Mouse (Mus musculus): ENCODE measurements around the gene Atxn7l1.

Gene Atxn7l1

DNA sequence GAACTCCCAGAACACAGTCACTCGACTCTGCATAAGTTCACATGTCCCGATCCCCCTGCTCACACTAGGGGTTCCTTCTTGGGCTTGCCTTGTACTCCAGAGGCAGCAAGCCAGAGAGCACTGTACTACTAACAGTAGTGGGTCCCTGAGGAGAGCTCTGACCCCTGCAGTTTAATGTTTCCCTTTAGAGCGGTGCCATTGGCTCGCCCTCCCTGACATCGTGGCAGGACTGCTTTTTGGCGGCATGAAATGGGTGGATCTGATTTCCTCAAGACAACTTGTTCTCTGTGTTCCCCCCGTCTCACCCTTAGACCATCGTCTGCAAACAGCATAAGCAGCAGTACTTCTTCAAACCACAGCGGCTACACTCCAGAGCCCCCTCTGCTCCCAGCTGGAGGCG lies 210.9 kb downstream of the Atxn7l1 start:
- in situ Hi-C loops (cut with MboI, MseI) = no loop called here

DNA sequence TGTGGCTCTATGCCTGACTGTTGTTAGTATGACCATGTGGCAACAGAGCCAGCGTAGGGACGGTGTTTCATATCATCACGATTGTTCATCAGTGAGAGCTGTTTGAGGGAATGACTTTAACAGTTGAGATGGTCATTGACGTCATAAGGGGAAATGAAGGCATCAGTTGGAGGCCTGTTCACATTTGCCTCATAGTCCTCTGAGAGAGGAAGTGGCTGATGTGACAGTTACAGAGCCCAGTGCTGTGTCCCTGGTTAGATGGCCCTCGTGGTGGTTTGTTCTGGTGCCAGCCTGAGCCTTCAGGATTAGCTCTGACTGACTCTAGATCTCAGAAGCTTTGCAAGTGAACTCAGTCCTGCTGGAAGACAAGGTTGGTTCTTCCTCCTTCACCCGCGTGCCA lies 211.7 kb downstream of the Atxn7l1 start:
- in situ Hi-C loops (cut with MboI, MseI) = no loop called here

DNA sequence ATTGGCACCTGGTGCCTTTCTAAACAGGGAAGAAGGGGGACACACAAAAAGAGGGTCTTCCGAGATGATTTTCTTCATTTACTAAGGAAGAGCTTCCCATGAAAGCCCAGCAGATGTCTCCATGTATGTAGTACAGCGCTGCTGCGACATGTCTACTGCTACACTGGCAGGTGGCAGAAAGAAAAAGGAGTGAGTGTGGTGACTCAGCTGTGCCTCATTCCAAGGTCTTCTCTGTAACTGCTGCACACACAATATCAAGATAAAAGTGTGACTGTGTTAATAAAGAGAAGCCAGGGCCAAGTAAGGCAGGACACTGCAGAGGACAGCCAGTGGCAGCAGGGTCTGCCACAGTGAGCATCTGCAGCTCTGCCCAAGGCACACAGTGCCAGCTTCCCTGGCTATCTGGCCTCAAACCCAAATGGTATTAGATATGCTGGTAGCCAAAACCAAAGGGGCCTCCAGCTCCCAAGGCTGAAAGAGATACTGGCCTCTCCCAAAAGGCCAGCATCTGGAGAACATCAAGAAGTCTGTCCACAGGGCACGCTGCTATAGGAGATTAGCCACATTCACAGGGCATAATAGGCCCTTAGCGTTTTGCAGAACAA lies 212.5 kb downstream of the Atxn7l1 start:
- in situ Hi-C loops (cut with MboI, MseI) = no loop called here

DNA sequence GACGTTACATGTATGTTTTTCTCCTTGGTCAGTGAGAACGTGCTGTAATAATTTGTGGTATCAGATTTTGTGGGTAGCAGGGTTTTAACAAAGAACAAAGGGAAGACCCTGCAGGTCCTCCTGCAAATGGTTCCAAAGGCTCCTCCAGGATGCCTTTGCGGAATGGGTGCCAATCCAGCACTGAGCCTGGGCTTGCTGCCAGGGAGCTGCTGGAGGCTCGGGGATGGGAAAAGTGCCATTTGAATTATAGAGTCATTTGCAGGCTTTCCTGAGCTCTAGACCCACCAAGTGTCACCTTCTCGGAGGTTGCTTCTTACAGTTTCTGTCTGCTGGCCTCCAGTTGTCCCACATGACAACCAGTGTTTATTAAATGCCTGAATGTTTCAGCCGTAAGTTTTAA lies 213.2 kb downstream of the Atxn7l1 start:
- in situ Hi-C loops (cut with MboI, MseI) = no loop called here

DNA sequence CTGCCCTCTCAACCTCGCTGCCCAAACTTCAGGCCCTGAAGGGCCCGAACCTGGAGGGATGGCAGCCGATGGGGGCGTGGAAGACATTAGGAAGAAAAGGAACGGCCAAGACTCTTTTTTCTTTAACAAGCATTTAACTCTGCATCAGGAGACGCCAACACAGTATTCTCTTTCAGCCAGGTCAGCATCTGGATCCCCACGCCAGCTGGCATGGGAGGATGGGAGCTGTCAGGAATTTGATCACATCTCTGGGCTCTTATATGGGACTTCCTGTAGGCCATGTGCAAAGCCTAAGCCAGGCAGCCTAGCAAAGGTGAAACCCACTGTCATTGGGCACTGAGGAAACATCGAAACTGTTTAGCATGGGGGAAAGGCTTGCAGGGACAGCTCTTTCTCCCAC lies 217.0 kb downstream of the Atxn7l1 start:
- in situ Hi-C loops (cut with MboI, MseI) = no loop called here

DNA sequence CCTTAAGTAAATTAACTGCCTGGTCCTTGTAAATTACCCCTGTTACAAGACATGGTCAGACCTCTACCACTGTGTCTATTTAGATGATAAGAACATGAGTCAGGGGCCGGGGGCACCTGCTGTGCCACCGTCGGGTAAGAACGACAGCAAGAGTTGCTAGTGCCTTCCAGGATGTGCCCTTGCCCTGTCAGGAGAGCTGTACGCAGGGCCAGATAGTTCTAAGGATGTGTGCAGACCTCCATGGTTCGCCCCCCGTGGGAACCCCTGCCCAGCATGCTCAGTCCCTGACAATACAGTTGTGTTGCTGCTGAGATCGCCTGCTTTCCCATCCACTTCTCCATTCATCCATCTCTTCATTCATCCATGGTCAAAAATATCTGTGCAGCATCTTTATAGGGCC lies 217.6 kb downstream of the Atxn7l1 start:
- in situ Hi-C loops (cut with MboI, MseI) = no loop called here

DNA sequence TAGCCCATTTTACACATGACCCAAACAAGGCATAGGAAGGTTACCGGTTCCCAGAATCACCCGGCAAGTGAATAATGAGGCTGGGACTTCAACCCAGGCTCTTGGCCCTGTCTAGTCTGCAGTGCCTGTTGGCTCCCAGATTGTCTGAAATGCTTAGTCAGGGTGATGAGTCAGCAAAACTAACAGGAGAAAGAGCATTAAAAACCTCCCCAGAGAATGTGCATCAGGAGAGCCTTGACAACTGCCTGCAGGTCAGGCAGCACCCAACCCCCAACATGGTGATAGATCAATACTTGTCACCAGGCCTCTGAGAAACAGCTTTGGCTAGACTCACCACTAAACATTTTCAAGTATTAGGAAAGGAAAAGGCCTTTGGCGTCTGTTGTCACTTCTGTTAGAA lies 222.1 kb downstream of the Atxn7l1 start:
- in situ Hi-C loops (cut with MboI, MseI) = no loop called here

DNA sequence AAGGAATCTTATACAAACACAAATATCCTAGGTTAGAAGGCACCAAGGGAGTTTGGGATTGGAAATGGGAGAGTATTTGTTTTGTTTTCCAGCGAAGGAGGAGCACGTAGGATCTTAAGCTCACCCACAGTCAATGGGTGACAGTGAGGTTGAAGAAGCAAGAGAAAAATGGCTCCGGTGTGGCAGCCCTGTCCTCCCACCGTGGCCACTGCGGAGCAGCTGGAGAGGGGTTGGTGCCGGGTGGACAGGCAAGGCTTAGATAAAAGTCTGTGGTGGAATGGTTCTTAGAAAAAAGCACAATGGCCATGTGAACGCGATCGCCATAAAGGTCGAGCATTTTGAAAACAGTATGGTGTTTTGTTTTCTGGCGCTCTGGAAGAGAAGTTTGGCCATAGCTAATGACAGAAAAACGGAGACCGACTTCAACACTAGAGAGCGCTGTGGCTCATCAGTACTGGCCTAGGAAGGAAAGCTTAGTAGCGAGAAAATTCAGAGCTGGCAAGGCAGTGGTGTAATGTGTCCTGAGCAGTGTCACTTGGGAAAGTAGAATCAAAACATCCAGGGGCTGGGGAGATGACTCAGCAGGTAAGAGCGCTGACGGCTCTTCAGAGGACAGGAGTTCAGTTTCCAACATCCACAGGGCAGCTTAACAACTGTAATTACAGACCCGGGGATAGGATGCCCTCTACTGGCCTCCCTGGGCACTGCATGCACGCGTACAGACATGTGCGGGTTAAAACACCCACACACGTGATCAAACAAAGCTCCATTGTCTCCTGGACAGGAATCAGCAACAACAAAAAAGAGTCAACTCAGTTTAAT lies 232.3 kb downstream of the Atxn7l1 start:
- in situ Hi-C loops (cut with MboI, MseI) = no loop called here

DNA sequence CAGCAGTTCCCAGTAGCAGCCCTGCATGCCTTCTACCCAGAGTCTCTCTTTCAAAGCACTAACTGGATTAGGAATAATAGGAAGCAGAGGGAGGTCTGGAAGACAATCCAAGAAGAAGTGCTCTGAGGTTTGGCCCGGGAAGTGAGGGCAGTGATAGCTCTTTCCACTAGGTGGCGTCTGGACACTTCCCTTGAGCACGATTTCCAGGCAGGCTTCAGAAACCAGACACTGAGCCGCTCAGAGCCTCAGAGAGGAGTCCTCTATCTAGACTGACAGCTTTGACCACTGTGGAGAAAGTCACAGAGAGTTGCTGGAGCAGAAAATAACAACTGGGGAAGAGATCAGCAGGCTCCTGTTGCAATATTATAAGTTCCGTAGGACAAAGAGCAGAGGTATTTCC lies 241.3 kb downstream of the Atxn7l1 start:
- in situ Hi-C loops (cut with MboI, MseI) = loop anchor here (5.0 kb wide), 1 partner anchor 38 kb away; the partner anchor contains the start of gene Twistnb

DNA sequence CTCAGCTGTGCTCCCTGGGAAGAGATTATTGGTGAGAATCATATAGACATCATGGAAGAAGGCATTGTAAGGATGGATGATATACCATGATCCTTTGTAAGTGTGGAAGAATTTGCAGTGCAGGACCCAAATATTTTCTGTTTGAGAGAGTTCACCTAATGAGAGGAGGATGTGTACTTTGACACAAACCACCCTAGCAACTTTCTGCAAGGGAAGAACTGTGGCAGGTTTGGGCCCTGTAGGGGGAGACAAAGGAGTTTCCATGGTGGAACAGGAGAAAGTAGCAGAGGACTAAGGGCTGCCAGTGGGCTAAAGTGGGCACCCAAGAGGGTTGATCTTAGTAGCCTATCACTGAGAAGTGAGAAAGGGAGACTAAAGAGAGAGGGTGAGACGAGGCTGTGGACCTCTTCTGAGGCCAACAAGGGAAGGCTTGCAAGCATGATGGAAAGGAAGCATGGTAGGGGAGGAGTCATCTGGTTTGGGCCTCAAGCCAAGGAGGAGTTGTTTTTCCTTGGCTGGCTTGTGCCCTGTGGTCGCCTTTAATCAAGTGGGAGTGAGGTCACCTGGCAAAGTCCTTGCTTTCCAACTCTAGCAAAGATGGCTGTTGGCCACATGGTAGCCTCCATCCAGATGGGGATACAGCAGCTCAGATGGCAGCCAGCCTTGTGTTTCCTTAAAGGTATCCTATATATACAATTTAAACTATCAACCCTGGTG lies 243.5 kb downstream of the Atxn7l1 start:
- in situ Hi-C loops (cut with MboI, MseI) = no loop called here

DNA sequence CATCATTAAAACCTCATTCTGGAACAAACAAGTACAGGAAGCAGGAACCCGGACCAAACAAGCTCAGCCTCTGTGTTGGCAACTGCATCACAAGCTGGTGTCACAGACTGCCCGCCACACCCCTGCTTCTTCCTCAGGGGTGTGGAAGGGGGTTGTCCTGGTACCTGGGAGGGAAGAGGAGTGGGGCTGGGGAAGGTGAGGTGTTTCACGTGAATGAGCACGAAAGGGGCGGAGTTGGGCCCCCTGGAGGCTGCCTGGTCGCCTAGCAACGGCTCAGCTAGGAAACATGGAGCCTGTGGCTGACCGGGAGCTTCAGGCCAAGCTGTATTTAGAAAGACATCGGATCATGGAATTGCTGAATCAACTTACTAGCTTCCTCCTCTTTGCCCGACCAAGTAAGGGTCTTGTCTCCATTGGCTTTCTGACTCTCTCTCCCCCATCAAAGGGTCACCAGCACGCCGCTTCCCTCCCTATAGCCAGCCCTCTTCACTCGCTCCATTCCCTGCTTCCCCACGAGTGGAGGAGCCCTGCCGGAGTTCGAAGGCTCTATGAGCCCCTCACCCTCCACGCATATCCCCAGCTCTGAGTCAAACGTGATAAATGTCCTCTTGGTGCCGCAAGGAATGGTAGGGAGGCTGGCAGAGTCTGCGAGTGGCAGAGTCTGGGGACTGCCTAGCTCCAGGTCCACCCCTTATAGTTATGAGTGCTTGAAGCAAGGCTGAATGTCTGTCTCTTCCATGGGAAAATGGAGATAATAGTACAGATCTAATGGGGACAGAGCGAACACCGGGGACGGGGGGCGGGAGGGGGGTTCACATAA lies 247.5 kb downstream of the Atxn7l1 start, which contains the start of gene Efcab10:
Gene Efcab10, plus strand, starts transcription at position 51 of the 820 bp plus-strand sequence.
- in situ Hi-C loops (cut with MboI, MseI) = no loop called here

DNA sequence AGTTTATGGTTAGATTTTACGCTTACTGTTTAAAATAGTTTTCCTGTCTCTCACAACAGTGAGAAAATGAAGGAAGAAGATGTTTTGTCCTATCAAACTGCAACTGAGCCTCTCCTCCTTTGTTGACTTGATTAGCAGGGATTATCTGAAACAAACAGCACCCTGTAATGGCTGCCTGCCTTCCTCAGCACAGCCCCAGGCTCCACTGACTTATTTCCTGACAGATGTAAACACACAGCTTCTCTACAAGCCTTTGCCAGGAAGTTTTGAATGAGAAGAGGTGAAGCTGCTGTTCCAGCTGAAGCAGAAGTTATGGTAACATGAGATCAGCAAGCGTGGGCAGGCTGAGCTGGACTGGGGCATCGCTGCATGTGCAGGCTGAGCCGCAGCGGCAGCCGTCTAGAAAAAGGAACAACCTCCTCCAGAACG lies 255.8 kb downstream of the Atxn7l1 start:
- in situ Hi-C loops (cut with MboI, MseI) = no loop called here

DNA sequence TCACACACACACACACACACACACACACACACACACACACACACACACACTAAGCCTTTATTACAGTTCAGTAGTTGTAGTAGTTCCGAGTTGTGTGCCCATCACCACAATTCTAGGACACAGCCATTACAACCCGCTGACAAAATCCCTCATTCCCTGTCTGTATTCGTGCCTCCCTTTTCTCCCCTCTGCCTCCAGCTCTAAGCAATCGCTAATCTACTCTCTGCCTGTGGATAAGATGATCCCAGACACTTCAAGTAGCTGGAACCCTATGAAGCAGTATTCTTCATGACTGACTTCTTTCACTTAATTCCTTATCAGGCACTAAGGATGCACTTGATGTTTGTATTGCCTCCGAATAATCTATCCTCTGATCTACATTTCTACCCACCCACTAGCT lies 257.5 kb downstream of the Atxn7l1 start:
- in situ Hi-C loops (cut with MboI, MseI) = no loop called here

DNA sequence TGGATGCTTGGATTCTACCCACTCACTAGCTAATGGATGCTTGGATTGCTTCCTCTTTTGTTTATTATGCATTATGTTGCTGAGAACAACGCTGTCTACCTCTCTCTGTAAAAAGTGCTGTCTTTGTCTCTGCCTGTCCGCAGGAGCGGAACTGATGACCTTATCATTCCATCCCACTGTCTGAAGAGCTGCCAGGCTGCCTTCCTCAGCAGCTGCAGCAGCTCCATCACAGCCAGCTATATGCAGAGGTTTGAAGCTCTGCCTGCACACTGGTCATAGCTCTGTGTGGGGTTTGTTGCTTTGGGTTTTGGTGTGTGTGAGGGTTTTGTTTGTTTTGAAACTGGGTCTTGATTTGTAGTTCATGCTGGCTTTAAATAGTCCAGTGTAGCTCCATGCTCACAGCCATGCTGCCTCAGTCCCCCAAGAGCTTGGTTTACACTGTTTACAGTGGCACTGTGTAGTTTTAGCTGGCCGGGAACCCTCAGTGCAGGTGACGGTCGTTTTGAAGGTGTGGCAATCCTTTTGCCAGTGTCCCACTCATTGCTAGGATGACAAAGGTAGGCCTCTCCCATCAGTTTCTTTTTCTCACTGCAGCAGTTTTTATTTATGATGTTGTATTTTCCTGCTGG lies 258.0 kb downstream of the Atxn7l1 start:
- in situ Hi-C loops (cut with MboI, MseI) = no loop called here

DNA sequence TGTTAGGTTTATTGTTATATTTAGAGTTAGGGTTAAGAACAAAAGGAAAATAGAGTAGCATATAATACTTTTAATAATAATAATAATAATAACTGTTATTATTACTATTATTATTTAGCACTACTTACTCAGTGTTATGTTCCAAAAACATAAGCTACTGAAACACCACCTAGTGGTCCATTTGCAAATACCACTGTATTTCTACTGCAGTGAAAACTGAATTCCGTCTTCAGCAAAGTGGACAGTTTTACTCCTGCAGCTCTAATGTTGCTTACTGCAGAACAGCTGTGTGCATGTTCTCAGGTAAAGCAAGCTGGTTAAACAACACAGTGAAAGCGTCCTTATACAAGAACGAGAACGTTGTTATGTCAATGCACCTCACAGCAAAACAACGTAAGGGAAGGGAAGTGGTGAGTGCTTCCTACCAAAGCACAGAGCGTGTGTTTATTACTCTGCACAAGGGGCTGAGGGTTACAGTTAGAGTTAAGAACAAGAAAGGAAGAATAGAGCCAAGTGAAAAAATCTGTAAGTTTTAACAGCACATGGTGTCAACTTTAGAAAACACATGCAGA lies 264.2 kb downstream of the Atxn7l1 start:
- in situ Hi-C loops (cut with MboI, MseI) = no loop called here
